Mouse (Mus musculus) heart, postnatal 25 days (tissue): Measurements from ENCODE around the gene Nsun3. TPM values are rescaled to one million over a fixed set of nuclear protein-coding genes. Genes with fewer than 3 reads are reported as not detected.

Experiments used
- DNase-seq: peaks from one replicate; pipeline ENCODE4 v3.0.0; 2022; ENCODE audit warnings: low spot score
- intact Hi-C: fragments of 180-260 bp; cut with DNase I; formaldehyde crosslinking; loops from one replicate; pipeline ENCODE4 v1.15.1; 2025
- total RNA-seq, 2 experiments: library from RNA; stranded (reverse); gene quantifications; 2 replicates each; pipeline ENCODE4 v1.2.3; 2021

Nsun3 gene
- 1 to 10 TPM; 7.2 to 7.7 TPM for total RNA-seq

DNA sequence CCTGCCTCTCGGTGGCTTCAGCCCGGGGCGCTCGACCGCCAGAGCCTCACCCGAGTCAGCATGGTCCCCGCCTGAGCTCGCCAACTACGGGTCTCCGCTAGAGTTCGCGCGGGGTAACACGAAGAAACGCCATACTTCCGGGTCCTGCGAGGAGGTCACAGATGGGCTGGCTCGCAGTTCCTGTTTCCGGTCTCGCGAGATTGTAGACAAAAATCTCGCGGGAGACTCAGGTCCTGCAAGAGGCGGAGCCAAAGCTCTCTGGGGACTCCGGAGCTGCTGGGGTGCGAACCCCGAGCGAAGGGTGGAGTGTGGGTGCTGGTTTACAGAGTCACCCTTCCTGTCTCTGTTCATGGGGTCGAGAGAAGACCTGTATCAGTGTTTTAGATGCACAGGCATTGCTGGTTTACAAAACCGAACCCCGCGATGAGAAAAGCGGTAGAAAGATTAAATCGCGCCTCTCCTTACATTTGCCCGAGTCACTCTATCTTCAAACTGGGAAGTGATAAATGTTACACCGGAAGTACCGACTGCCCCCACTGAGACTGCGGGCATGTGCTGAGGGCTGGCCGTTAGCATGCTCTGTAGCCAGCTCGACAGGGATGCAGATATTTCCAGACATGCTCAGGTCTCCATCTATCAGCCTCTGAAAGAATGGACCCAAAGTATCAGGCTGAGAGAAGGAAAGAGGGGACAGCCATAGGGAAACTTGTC, at the start of gene Nsun3:
Nsun3 (minus strand) TSS at position 198 of the 711 bp plus-strand sequence.
- DNase-seq: peak; percentile 85
- intact Hi-C loops: loop anchor here (5.0 kb wide), 1 partner anchor 61 kb away; the partner anchor contains the start of gene Arl13b

DNA sequence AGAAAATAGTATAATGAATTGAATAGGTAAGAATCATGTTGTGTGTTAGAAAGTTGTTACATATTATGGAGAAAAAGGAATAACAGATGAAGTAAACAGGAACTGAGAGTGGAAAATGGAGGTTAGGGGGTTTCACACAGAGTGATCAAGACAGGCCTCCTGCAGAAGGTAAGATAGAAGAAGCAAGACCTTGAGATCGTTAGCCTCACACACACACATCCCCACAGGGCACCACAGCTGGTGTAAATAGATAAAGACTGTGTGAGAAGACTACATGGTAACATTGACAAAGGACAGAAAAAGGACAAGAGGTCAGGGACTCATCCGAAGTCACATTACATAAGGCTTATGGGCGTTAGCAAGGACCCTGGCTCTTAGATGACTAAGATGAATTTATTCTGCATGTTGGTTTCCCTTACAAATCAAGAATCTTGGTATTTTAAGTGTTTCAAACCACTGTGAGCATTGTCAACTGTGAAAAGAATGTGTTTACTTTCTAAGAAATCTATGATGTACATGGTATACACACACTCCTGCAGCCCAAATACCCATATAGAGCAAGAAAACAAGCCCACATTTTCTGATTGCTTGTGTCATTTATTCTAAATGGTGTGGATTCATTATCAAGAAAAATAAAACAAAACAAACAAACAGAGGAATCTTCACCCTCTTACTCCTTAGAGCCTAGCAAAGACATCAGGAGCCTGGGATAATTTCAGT, 47.6 kb upstream of the Nsun3 start:
- intact Hi-C loops: no loop called here

DNA sequence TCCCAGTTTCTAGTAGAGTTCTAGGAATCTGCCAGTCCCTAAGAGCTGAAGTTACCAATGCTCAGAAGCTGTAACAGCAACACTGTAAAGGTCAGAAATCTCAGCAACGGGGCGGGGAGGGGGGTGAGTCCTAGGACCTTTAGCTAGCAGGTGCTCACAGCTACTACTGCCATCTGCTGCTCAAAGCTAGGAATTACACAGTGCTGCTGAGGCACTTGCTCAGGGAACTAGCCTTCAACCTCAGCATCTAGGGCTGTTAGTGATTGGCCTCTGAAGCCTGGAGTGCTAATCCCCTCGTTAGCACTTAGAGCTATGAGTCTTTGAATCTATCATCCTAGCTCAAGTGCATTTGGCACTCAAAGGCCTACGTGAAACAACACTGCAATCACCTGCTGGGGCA, 45.9 kb upstream of the Nsun3 start:
- intact Hi-C loops: no loop called here
- DNase-seq: no peak

More for the DNA sequence above, 47.6 kb upstream of the Nsun3 start:
- no peak for DNase-seq

DNA sequence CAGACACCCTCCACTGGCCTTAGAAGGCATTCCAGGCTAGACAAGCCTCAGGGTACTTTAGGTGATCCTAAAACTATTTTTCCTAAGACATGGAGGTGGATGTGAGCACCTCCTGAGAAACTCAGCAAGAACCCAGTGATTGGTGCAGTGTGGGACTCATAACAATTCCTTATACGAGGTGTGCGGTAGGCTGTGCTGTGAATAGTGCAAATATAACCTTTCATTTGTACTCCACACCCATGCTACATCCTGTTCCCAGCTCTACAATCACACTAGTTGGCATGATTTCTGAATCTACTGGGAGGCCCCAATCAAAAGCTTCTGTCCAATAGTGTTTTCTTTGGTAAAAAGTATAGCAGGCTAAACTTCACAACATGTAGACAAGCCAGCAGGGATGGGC, 45.4 kb upstream of the Nsun3 start:
- intact Hi-C loops: no loop called here
- DNase-seq: no peak

DNA sequence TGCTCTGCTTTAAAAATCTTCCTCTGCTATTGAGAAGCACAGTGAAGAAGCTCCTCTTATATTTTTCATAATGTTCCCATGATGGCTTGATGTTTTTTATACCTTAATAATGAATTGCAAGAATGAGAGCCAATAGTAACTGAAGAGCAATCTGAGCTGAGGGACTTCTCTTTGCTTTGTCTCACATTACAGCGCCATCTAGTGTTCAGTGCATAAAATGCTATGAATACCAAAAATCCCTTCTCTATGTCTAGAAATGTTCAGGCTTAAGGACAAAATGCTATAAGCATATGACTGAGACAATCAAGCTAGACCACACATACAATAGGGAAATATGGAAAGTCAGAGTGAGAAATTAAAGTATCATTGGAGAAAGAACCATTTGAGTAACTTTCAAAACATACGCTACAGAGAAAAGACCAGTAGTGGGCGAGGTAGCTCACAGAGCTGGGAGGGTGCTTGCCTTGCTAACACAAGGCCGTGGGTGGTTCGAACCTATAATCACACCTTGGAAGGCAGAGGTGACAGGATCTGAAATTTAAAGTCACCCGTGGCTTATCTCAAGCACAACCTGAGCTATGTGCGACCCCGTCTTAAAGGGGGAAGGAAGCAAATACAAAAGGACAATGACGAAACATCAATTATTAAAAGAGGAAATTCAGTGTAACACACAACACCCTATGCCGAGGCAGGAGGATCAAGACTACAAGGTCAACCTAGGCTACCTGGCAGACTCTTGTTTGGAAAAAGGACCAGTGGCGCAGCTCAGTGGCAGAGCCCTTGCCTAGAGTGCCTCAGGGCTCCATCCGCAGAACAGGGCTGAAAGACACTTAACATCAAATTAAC, 39.8 kb upstream of the Nsun3 start:
- DNase-seq: no peak
- intact Hi-C loops: loop anchor here (5.0 kb wide), 1 partner anchor 44 kb away; no protein-coding TSS in a partner anchor

DNA sequence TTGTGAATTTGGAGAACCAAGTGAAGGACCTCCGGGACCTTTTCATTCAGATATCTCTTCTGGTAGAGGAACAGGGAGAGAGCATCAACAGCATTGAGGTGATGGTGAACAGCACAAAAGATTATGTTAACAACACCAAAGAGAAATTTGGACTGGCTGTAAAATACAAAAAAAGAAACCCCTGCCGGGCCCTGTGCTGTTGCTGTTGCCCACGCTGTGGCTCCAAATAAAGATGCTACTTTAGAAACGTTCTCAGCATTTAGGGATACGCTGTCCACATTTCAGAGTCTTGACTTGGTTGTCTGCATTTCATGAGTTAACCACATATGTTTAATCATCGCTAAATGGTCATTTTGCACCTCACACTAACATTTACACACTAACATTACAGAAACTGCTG, 35.9 kb upstream of the Nsun3 start:
- intact Hi-C loops: no loop called here
- DNase-seq: no peak

DNA sequence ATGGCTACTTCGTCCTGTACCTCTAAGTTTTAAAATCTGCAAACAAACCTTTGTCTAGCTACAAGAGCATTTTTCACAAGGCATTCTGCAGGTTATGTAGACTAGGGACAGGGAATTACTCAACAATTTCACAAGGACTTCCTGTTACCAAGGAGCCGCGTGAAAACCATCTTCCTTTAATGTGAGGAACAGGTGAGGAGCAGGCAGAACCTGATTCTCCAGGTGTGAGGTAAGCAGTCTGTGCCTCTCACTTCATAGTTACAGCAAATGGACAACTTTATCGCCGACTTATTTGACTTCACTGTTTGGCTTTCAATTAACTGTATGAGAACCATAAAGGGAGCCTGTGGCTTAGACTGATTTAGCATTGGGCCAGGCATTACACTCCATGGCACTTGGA, 27.9 kb upstream of the Nsun3 start, which contains the start of gene Stx19:
Stx19 (plus strand) TSS at position 186 of the 400 bp plus-strand sequence.
- intact Hi-C loops: no loop called here
- DNase-seq: no peak

DNA sequence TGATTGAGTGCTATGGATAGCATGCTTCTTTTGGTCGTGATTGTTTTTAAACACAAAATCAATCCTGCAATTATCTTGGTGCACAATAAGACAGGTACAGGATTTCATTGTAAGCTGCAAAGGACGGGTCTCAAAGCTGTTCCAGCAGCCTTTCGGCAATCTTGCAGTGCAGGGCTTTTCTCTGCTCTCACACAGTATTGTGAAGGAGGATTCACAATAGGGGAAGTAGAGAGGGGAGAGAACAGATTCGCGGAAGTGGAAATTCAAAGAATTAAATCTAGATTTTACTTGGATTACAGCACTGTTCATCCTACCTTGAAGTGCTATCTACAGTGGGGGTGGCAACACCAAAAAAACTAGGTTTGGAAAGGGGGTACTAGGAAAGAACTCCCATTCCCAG, 27.2 kb upstream of the Nsun3 start:
- intact Hi-C loops: no loop called here

DNA sequence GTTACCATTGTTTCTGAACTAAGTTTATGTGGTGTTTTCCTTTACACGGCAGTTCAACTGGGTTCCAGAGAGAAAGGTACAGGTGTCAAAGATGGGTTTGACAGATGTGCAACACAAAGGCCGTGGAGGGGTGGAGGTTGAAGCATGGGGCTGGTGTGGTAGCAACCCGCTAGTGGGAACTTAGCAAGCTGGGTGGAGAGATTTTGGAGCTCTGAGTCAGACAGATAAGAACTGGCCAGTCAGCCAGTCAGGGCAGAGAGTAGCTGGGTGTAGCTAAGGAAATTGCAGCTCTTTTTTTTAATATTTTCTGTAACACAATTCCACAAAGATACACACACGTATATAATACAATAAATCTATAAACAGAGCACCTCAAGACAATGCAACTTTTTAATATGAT, 24.2 kb upstream of the Nsun3 start:
- no peak for DNase-seq
- intact Hi-C loops: no loop called here

More for the DNA sequence above, 27.2 kb upstream of the Nsun3 start:
- no peak for DNase-seq

DNA sequence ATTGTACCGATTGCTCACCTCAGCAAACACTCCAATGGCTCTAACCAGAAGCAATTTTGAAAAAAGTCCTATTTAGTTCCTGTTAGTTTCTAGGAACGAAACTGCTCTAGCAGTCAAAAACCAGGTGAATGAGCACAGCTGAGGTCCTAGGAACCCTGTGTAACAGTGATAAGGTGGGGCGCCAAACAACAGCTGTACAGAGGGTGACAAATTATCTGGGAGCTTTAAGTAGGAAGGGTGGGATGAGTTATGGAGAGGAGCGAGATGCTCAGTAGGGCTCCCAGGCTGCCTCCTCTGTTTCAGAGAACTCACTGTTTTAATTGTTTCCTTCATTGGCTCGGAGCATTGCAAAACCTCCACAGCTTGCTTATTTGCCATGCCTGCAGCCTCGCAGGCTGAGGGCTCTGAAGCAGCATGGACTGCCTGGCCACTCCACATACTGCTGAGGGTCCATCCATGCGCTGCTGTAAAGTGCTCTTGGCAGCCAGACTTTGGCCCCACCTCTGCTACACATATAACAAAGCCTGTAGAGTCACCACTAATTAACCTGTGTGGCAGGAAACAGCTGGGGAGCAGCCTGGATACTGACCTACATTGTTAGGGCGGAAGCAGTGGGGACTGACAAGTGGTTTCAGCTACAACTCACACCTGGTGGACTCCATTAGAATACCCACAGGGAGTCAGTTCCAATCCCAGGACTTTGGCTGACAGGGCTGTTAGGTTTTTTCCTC, 20.8 kb upstream of the Nsun3 start:
- intact Hi-C loops: no loop called here
- no peak for DNase-seq

DNA sequence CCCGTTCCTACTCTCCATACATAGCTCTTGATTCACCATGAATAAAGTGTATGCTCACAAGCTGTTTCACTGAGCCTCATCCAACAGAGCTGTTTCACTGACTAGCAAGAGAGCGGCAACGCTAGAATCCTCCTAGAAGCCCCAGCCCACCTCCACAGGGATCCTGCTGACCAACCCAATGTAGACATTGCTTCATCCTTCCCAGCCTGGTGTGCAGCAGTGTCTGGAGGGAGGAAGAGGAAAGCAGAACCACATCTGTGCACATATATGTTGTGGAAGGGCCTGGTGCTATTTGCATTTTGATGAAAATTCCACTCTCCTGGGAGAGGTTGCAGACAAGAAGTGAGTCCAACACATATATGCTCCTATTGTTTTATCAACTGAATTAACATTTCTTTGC, 18.0 kb upstream of the Nsun3 start:
- intact Hi-C loops: no loop called here
- no peak for DNase-seq

DNA sequence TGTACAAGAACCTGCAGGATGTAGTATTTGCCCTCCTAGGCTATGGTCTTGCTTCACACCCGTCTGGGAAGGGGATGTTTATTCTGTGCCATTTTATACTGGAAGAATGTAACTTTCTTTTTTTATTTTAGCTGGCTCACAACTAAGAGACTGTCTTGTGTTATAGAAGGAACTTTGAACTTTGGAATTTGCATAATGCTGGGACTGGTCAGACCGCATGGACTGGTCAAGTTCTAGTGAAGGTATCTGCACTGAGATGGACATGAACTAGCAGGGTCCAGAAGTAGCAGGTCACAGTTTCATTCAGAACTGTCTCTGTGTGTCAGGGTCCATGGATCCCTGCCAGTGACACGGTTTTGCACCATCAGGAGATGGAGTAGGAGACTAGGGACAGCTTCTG, 13.2 kb upstream of the Nsun3 start:
- intact Hi-C loops: no loop called here
- no peak for DNase-seq

DNA sequence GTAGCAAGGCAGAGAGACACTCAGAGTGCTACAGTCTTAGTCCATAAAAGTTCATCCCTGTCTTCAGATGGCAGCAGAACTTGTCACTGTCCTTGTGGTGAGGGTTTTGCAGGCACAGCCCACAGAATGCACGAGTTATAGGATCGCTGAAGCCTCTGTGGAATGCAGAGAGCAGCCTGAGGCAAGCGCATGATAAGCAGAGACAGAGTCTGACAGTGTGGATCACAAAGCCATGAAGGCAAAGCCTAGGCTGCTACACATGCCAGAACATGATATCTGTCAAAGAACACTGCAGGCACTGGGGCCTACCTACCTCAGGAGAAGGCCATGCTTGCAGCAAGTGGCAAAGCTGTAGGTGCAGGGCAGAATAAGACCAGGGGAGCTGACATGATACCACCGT, 12.8 kb upstream of the Nsun3 start:
- DNase-seq: no peak
- intact Hi-C loops: no loop called here

DNA sequence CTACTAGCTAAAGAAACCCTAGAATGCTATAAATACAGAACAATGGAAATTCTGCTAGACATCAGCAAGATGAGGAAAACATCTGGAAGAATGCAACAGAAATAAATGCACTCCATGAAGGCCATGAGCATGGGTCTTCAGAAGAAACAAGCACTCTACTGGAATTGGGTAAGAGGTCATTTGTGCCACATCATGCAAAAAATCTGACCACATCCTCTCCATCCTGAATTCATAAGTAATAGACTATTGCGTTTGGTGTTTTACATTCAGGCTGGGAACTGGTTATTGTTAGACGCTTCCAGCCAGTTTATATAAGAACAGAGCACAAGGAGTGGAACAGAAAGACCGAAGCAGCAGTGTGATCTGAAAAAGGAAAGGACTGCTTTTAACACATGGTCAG, 12.2 kb upstream of the Nsun3 start:
- intact Hi-C loops: no loop called here
- DNase-seq: no peak

DNA sequence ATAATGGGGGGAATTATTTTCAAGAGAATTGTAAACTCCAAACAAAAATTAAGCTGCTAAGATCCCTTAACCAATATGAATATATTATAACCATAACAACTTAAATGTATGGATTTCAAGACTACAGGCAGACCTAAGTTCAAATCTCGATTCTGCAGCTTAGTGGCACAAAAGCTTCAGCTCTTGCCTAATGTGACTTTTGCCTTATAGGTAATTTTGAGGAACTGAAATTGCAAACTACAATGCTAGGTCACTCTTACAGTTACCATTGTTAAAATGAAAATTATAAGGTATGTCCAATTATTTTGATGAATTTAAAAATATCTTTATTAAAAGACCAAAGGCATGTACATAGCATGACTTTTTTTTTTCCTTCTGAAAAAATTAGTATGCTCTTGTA, 10.0 kb upstream of the Nsun3 start:
- intact Hi-C loops: no loop called here
- no peak for DNase-seq

DNA sequence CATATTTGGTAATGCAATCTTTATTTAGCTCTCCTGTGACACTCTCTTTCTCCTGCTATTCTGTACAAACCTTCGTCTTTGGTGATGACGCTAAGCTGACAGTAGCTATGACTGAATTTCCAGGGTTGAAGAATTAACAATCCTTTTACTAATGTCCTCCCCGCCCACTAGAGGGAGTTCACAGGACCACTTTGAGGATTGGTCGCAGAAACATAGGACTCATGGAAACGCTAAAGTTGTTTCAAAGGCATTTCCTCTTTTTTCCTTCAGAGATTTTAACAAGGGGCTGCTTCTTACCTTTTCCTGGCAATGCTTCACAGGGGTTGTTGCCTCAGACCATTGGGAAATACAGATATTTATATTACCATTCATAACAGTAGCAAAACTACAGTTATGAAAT, 4.4 kb downstream of the Nsun3 start:
- intact Hi-C loops: loop anchor here (5.0 kb wide), 1 partner anchor 45 kb away; no protein-coding TSS in a partner anchor
- DNase-seq: no peak

DNA sequence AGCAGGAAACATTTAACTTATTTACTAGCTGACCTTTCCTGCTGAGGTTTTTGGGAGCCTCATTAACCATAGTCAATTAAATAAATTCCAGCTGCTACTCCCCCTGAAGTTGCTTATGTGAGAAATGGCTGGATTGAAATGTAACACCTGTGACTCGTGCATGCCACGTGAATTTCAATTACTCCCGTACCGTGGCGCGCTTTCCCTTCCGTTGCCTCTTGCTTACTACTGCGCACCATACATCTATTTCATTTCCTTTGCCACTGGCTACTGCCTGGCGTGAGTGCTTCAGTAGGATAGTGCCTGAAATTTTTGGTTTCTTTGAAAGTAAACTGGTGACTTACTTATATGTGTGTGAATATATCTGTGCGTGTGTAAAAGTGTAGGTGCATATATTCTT, 8.3 kb downstream of the Nsun3 start:
- intact Hi-C loops: no loop called here
- DNase-seq: no peak

DNA sequence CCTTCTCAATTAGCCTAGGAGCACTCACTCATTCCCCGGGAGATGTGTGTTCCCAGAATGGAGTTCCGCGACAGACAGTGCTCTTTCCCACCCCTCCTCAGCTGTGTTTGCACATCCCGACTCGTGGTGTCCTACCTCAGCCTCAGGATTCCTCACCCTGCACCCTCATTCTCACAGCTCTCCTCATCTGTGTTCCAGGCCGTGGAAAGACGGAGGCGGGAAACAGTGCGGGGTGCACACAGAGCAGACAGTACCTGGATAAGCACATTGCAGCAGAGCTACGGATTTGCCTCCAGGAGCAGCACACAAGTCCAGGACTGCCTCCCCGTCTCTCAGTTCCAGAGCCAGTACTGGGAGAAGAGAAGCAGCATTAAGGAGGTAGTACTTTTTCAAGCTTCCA, 10.6 kb downstream of the Nsun3 start:
- DNase-seq: no peak
- intact Hi-C loops: no loop called here

DNA sequence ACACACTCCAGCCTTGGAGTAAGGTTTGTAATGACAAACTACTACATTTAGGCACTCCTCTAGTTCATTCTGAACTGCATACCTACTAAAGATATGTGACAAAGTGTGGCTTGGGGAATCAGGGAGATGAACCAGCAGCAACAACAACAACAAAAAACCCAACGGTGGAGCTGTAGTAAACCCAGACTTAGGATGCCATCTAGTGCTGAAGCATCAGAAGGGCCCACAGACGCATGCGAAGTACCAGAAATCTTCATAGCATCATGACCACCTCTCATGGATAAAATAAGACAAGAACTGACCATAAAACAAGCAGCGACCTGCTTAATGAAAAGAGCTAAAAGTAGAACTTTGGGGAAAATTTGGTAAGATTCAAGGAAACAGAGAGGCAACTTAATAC, 13.2 kb downstream of the Nsun3 start:
- no peak for DNase-seq
- intact Hi-C loops: no loop called here

DNA sequence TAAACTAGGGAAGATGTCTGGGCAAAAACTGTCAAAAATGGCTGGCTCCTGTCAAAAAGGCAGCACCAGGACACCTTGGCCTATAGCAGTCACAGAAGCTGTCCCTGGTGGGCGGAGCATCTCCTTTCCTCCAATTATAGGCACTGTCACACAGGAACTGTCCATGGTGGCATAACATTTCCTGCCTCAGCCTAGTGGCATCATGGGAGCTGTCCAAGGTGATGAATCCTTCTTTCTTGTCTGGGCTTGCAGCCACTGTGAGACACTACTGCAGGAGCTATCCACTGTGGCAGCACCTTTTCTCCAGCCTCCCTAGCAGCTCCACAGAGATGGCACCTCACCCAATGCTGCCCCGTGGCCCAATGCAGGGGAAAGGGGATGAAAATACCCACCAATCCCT, 28.3 kb downstream of the Nsun3 start:
- intact Hi-C loops: no loop called here
- no peak for DNase-seq
